Mouse (Mus musculus) midbrain, embryonic 16.5 days (tissue): Measurements from ENCODE around the gene Kdm2a. TPM values are rescaled to one million over a fixed set of nuclear protein-coding genes. Genes with fewer than 3 reads are reported as not detected.

Experiments used
- ATAC-seq: fragments of 200-750 bp; cut with Nextera tagmentation; 2 replicates; pipeline ENCODE4 v1.8.0; 2017; ENCODE audit warnings: moderate TSS enrichment
- H3K27ac ChIP-seq: fragments of 300-500 bp; sonication (generic); 2 replicates; pipeline ENCODE4 v1.5.1; 2014; ENCODE audit warnings: mild to moderate bottlenecking, low read length, mixed read lengths
- H3K27me3 ChIP-seq: fragments of 300-500 bp; sonication (generic); 2 replicates; pipeline ENCODE4 v1.6.1; 2014; ENCODE audit warnings: low read depth, low read length, mixed read lengths; ENCODE audit not compliant: control insufficient read depth, insufficient read depth
- H3K36me3 ChIP-seq: fragments of 300-500 bp; sonication (generic); 2 replicates; pipeline ENCODE4 v1.6.1; 2014; ENCODE audit warnings: mild to moderate bottlenecking, low read length, moderate library complexity, mixed read lengths; ENCODE audit not compliant: control insufficient read depth, insufficient read depth
- H3K4me1 ChIP-seq: fragments of 300-500 bp; sonication (generic); 2 replicates; pipeline ENCODE4 v1.6.1; 2014; ENCODE audit warnings: mild to moderate bottlenecking, low read length, mixed read lengths; ENCODE audit not compliant: control insufficient read depth, insufficient read depth
- H3K4me2 ChIP-seq: fragments of 300-500 bp; sonication (generic); 2 replicates; pipeline ENCODE4 v1.6.1; 2014; ENCODE audit warnings: mild to moderate bottlenecking, low read length, mixed read lengths
- H3K4me3 ChIP-seq: fragments of 300-500 bp; sonication (generic); 2 replicates; pipeline ENCODE4 v1.5.1; 2014; ENCODE audit warnings: low read depth, mild to moderate bottlenecking, low read length, moderate library complexity, mixed read lengths
- H3K9ac ChIP-seq: fragments of 300-500 bp; sonication (generic); 2 replicates; pipeline ENCODE4 v1.6.1; 2014; ENCODE audit warnings: low read depth, low read length, mixed read lengths
- H3K9me3 ChIP-seq: fragments of 300-500 bp; sonication (generic); replicated peaks from 2 replicates; pipeline ENCODE4 v1.6.1; 2014; ENCODE audit warnings: mild to moderate bottlenecking, low read length, mixed read lengths; ENCODE audit not compliant: control insufficient read depth, poor library complexity, severe bottlenecking
- WGBS: fragments of 180-500 bp; shearing (Covaris S2); extraction: QIAGEN DNeasy Blood & Tissue Kit; methylation state at CpG from one replicate; pipeline ENCODE4 v1.1.7; 2014; 5-methylcytosine and 5-hydroxymethylcytosine counted together
- polyA plus RNA-seq: library from polyadenylated mRNA; unstranded; fragments of >200 nt; fragmentation: Nextera tagmentation; extraction: Ambion mirVana; gene quantifications from 2 replicates; pipeline ENCODE4 v1.2.1, GENCODE M21; 2015

The Kdm2a gene
- 32.1 and 33.8 TPM in 2 replicates for polyA plus RNA-seq

DNA sequence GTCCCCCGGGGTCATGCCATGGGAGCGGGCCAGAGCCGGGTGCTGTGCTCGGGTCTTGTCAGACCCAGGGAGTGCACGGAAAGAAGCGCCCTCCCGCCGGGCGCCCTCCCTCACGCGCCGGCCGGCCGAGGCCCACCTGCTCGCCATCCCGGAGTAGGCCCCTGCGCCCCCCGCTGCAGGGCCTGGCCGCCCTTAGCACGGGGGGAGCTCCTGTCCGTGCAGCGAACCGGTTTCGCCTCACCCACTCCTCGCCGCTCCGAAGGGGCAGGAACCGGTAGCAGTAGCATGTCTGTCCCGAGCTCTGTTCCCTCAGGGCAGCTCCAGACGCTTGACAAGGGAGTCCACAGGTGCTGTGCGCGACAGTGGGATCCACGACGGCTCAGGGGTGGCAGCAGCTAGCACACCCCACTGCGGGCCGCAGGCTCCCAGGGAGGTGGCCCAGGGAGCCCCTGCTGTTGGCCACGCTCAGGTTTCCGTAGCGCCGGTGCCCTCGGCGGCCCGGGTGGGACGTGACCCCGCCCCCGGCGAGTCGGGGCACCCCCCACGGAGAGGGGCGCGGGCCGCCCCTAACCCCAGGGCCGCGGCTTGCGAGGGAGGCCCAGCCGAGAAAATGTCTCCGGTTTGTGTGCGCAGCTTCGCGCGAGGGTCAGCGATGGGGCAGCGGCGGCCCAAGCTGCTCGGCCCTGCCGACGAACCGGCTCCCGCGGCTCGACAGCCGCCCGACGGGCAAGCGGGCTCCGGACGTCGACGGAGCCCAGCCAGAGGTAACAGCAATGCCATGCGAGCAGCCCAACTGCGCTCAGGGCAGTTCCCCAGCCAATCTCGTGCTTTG lies at the start of gene Kdm2a:
TSS of gene Kdm2a (minus strand) at position 488 of the 832 bp plus-strand sequence.
- peak within 1 kb of the TSS; percentile 99 for H3K4me3 ChIP-seq
- ATAC-seq: peak; percentile 76
- H3K4me1 ChIP-seq: peaks cover 22% of the 10 kb centered on the region
- WGBS: under 1% methylated on average over 78 of the region's 82 CpGs
- H3K27ac ChIP-seq: peak within 1 kb of the TSS; percentile 92
- no peaks in the 10 kb centered on the region for H3K9me3 ChIP-seq
- H3K9ac ChIP-seq: peak within 1 kb of the TSS; percentile 73
- peak within 1 kb of the TSS; percentile 88 for H3K4me2 ChIP-seq
- no peaks in the 10 kb centered on the region for H3K27me3 ChIP-seq
- no peaks in the 10 kb centered on the region for H3K36me3 ChIP-seq

DNA sequence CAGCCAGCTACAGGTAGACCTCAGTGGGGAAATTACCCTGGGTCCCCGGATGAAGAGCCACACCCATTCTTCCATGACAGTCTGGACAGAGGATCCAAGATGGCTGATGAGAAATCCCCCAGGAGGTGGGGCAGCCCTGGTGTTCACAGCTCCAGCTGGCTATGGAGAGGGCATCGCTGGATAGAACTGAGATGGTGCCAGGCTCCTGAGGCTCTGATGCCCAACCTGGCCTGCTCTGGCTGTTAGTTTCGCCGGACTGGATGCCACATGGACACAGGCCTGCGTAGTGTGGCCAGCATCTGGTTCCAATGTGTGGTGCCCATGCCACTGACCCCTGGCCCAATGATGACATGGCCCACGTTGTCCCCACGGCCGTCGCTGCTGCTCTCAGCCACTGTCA lies 49.4 kb upstream of the Kdm2a start:
- WGBS: 89% methylated on average over 9 of the region's 9 CpGs

DNA sequence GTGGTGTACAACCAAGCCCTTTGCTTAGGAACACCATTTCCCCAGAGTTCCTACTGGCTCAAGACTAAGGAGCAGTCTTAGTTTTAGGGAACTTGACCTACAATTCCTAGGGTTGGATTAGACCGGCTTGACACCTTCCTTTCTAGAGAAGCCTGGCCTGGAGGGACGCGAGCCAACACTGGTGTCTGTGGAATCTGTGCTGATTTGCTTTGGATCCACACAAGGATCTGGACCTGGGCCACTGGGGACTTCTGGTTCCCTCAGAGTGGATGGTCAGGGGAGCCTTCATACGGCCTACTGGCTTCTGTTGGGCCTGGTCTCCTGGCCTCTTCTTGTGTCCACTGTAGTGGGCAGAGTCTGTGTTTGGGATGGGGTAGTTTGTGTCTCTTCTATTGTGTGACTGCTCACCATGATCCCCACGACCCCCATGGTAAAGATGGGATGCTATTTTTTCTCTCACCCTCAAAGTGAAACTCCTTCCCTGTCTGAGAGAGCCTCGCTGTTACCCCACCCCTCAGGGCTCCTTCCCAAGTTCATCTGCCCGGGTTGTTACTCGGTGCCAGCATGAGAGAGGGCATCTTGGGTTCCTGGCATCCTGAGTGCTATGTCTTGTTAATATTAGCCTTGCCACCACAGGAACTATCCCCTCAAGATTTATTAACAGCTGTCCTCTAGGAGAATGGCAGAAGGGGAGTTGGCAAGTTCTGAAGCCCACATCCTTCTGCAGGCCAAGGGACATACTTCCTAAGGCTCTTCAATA lies 48.8 kb upstream of the Kdm2a start:
- Histone ChIP-seq H3K4me3 (no peak overlapping the region), H3K9ac (no peak overlapping the region)
- WGBS: 89% methylated on average over 8 of the region's 8 CpGs

More for the DNA sequence above, 49.4 kb upstream of the Kdm2a start:
- no peak overlapping the region for H3K4me2 ChIP-seq
- no peak overlapping the region for H3K4me3 ChIP-seq
- no peaks in the 10 kb centered on the region for H3K36me3 ChIP-seq
- no peak overlapping the region for H3K9ac ChIP-seq
- no peaks in the 10 kb centered on the region for H3K27me3 ChIP-seq
- no peak overlapping the region for H3K27ac ChIP-seq
- H3K9me3 ChIP-seq: no peaks in the 10 kb centered on the region
- H3K4me1 ChIP-seq: no peaks in the 10 kb centered on the region
- ATAC-seq: no peak

DNA sequence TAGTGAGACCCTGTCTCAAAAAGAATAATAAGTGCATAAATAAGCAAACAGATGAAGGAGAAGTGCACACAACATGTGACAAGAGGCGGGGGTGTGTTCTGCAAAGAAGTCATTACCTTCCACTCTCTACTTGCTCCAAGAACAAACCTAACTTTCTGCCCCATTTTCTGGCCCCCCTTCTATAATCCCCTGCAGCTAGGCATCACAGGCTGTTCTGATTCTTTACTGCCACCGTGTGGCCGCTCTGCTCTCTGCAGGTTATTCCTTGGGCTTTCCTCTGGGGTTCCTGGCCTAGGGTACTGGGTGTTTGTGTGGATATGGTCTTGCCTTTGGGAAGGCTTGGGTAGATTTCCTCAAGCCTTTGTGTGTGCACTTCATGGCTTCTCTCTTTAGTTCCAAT lies 44.3 kb upstream of the Kdm2a start:
- Histone ChIP-seq H3K4me2 (no peak overlapping the region), H3K9ac (no peak overlapping the region), H3K36me3 (no peaks in the 10 kb centered on the region), H3K9me3 (no peaks in the 10 kb centered on the region), H3K4me1 (peaks cover 7% of the 10 kb centered on the region), H3K27me3 (peaks cover 16% of the 10 kb centered on the region), H3K27ac (no peak overlapping the region), H3K4me3 (no peak overlapping the region)
- 8% methylated on average over 3 of the region's 3 CpGs for WGBS
- ATAC-seq: peak; percentile 19; the same call in 1 of the 2 replicates

More for the DNA sequence above, 48.8 kb upstream of the Kdm2a start:
- no peak overlapping the region for H3K27ac ChIP-seq
- no peaks in the 10 kb centered on the region for H3K27me3 ChIP-seq
- H3K4me1 ChIP-seq: no peaks in the 10 kb centered on the region
- no peaks in the 10 kb centered on the region for H3K9me3 ChIP-seq
- H3K4me2 ChIP-seq: no peak overlapping the region
- H3K36me3 ChIP-seq: no peaks in the 10 kb centered on the region
- no peak for ATAC-seq

DNA sequence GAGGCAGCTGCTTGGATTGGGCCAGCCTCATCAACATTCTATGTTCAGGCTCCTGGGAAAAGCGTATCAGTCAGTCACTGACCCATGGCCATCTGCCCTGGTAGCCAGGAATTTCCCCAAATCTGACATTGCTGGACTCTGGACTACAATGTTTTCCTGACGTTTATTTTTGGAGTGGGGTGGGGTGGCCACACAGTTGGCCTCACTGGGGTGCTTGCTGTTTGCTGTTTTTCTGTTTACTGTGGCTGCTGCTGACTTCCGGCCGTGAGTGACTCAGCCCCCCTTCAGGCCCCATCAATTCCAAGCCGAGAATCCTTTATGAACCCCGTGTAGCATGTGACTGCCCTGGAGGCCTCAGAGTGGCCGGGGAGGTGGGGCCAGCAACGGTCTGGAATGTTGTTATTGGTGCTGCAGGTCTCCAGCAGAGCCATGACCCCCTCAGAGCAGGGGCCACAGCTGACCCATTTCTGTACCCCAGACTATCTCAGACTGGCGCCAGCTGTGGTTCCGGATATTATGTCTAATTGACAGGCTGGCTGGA lies 43.6 kb upstream of the Kdm2a start:
- Histone ChIP-seq H3K27me3 (peaks cover 16% of the 10 kb centered on the region), H3K4me1 (peaks cover 7% of the 10 kb centered on the region), H3K36me3 (no peaks in the 10 kb centered on the region), H3K4me3 (no peak overlapping the region), H3K9me3 (no peaks in the 10 kb centered on the region), H3K4me2 (no peak overlapping the region), H3K9ac (no peak overlapping the region), H3K27ac (no peak overlapping the region)
- ATAC-seq: no peak
- WGBS: 50% methylated on average over 10 of the region's 10 CpGs

DNA sequence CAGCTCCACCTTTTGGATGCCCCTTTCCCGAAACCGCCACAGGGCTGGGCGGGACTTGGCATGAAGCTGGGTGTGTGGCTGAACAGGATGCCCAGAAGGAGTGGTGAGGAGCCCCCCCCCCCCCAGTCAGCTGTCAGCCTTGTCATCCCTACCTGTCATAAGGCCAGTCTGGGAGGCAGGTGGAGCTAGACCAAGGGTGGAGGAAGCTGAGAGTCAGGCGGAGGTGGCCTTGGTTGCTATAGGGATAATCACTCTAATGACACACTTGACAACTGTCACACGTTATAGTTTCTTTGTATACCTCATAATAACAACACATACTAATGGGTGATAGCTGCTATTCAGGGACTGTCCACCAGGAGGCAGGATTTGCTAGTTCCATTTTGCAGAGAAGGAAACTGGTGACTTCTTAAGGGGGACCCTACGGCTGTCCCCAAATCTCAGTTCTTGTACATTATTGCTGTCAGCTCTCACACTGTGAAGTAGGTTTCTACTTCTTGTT lies 43.1 kb upstream of the Kdm2a start:
- no peak overlapping the region for H3K4me2 ChIP-seq
- H3K27me3 ChIP-seq: peaks cover 16% of the 10 kb centered on the region
- peaks cover 7% of the 10 kb centered on the region for H3K4me1 ChIP-seq
- WGBS: 26% methylated on average over 6 of the region's 6 CpGs
- no peaks in the 10 kb centered on the region for H3K9me3 ChIP-seq
- no peak overlapping the region for H3K9ac ChIP-seq
- H3K27ac ChIP-seq: no peak overlapping the region
- no peak overlapping the region for H3K4me3 ChIP-seq
- H3K36me3 ChIP-seq: no peaks in the 10 kb centered on the region
- ATAC-seq: no peak; the same call in 1 of the 2 replicates

DNA sequence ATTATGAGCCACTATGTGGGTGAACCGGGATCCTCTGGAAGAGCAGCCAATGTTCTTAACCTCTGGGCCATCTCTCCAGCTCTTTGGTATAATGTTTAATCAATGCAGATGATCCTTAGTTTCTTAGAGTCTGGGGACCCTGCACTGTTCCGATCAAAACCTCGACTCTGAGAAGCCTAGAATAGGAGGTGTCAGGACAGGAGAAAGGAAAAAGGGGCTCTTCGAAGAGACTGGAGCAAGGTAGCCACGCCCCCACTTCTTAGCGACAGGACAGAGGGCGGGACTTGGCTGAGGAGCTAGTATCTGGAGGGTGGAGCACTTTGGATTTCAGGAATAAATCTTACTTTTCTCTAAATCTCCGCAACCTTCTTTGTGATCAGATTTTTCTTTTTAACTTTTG lies 42.1 kb upstream of the Kdm2a start:
- Histone ChIP-seq H3K4me1 (peaks cover 7% of the 10 kb centered on the region), H3K4me2 (no peak overlapping the region), H3K4me3 (no peak overlapping the region), H3K27me3 (peaks cover 16% of the 10 kb centered on the region), H3K27ac (no peak overlapping the region), H3K36me3 (no peaks in the 10 kb centered on the region), H3K9me3 (no peaks in the 10 kb centered on the region), H3K9ac (no peak overlapping the region)
- ATAC-seq: no peak
- WGBS: 10% methylated on average over 8 of the region's 8 CpGs

DNA sequence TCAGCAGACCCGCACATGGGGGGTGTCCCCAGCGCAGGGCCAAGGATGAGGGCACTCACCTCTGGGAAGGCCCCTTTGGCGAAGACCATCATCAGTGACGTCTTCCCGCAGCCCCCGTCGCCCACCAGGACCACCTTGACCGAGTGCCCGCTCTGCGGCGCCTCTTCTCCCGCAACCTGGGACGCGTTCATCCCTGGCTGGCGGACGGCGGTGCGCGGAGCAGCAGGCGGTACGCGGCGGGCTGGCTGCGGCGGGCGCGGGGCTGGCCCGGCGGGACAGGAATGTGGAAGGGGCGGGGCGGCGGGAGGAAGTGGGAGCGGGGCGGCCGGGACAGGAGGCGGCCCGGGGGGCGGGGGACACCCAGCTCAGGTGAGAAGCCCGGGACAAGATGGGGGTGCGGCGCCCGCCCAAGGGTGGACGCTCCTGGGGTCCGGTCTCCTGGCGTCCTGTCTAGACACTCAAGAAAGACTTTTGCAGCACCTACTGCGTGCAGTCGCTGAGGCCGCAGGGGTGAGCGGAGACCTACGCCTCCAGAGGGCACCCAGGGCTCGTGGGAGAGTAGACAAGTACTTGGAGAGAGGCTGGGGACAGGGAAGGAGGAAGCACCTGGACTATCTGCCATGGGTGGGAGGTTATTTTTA lies 41.2 kb upstream of the Kdm2a start, which contains the start of gene Rhod:
TSS of gene Rhod (minus strand) at position 272 of the 641 bp plus-strand sequence.
- Histone ChIP-seq H3K4me2 (peak within 1 kb of the TSS; percentile 74), H3K36me3 (no peaks in the 10 kb centered on the region), H3K9ac (peak within 1 kb of the TSS; percentile 64), H3K27ac (no peak within 1 kb of the TSS), H3K4me1 (peaks cover 7% of the 10 kb centered on the region), H3K4me3 (peak within 1 kb of the TSS; percentile 44), H3K27me3 (peaks cover 16% of the 10 kb centered on the region), H3K9me3 (no peaks in the 10 kb centered on the region)
- under 1% methylated on average over 50 of the region's 51 CpGs for WGBS
- ATAC-seq: 0 out of 2 replicates have a peak, but pooled peaks have one; percentile 45
